Mouse (Mus musculus) forebrain, embryonic 10.5 days (tissue): Measurements from ENCODE around the gene Mrnip. TPM values are rescaled to one million over a fixed set of nuclear protein-coding genes. Genes with fewer than 3 reads are reported as not detected.
A peak's percentile ranks its signal among the peaks of the same experiment; 100 is the strongest.

Experiments
- DNase-seq: peaks from one replicate; pipeline ENCODE4 v3.0.0-alpha.2; 2017; ENCODE audit warnings: low spot score; ENCODE audit errors: extremely low spot score
- H3K27ac ChIP-seq: fragments of 300-500 bp; sonication (generic); 2 replicates; pipeline ENCODE4 v1.5.1; 2016; ENCODE audit warnings: mild to moderate bottlenecking
- H3K27me3 ChIP-seq: fragments of 300-500 bp; sonication (generic); 2 replicates; pipeline ENCODE4 v1.6.1; 2016; ENCODE audit warnings: mild to moderate bottlenecking; ENCODE audit not compliant: poor library complexity, severe bottlenecking
- H3K36me3 ChIP-seq: fragments of 300-500 bp; sonication (generic); replicated peaks from 2 replicates; pipeline ENCODE4 v1.6.1; 2016; ENCODE audit warnings: mild to moderate bottlenecking, moderate library complexity
- H3K4me1 ChIP-seq: fragments of 300-500 bp; sonication (generic); 2 replicates; pipeline ENCODE4 v1.6.1; 2016
- H3K4me3 ChIP-seq: fragments of 300-500 bp; sonication (generic); 2 replicates; pipeline ENCODE4 v1.5.1; 2016; ENCODE audit warnings: mild to moderate bottlenecking, moderate library complexity
- H3K9me3 ChIP-seq: fragments of 300-500 bp; sonication (generic); 2 replicates; pipeline ENCODE4 v1.6.1; 2016; ENCODE audit warnings: mild to moderate bottlenecking, moderate library complexity
- WGBS: fragments of 180-500 bp; shearing (Covaris S2); methylation state at CpG from one replicate; pipeline ENCODE4 v1.1.7; 2016; 5-methylcytosine and 5-hydroxymethylcytosine counted together
- polyA plus RNA-seq: library from polyadenylated mRNA; unstranded; fragments of >200 nt; fragmentation: Nextera tagmentation; extraction: Ambion mirVana; gene quantifications from 2 replicates; pipeline ENCODE4 v1.2.1, GENCODE M21; 2016

Gene Mrnip
- polyA plus RNA-seq, 1 experiment from 2014 or later, result 25.9 TPM

DNA sequence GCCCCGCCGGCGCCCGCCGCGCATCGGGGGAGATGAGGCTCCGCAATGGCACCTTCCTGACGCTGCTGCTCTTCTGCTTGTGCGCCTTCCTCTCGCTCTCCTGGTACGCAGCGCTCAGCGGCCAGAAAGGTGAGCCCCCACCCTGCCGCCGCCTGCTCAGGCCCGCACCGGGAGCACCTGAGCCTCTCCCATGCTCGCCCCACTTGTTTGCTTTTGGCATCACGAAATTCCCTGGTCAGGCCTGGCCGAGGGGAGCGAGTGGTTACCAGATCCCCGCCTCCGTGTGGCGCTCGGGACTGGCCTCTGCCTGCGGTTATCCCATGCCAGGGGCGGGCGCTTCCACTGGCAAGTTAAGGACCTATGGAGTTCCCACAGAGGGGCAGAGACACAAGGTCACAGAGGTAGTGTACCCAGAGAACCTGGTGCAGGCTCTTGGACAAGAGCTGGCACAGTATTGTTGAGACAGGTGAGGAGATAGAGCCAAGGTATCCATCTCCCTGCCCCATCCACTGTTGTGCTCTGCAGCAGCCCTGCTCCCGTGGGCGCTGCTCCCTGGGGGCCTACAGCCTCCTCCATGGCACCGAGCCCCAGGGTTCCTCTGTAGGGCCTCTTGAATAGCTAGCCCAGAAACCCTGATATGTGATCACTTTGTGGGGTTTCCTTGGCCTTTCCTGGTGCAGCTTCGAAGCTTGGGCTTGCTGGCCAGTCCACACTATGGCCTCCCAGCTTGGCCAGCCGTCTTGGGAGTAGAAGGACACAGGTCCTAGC lies 51.6 kb downstream of the Mrnip start:
- H3K27ac ChIP-seq, result peak overlapping the region; percentile 93
- H3K9me3 ChIP-seq, result no peaks in the 10 kb centered on the region
- WGBS, result 4% methylated on average over 34 of the region's 34 CpGs
- H3K36me3 ChIP-seq, result peaks cover 2% of the 10 kb centered on the region; the same call in 1 of the 2 replicates
- peaks cover 62% of the 10 kb centered on the region for H3K27me3 ChIP-seq
- DNase-seq, result peak; percentile 55
- H3K4me1 ChIP-seq, result peaks cover 71% of the 10 kb centered on the region
- peak overlapping the region; percentile 91 for H3K4me3 ChIP-seq

GRCm38 (mm10) chr11:50226406-50226805 lies 52.2 kb downstream of the Mrnip start:
- H3K36me3 ChIP-seq, result peaks cover 6% of the 10 kb centered on the region; the same call in 1 of the 2 replicates
- H3K27me3 ChIP-seq, result peaks cover 66% of the 10 kb centered on the region
- 27% methylated on average over 2 of the region's 2 CpGs for WGBS
- peak overlapping the region; percentile 91 for H3K4me3 ChIP-seq
- no peak for DNase-seq
- peak overlapping the region; percentile 93 for H3K27ac ChIP-seq
- H3K9me3 ChIP-seq, result no peaks in the 10 kb centered on the region
- peaks cover 77% of the 10 kb centered on the region for H3K4me1 ChIP-seq

DNA sequence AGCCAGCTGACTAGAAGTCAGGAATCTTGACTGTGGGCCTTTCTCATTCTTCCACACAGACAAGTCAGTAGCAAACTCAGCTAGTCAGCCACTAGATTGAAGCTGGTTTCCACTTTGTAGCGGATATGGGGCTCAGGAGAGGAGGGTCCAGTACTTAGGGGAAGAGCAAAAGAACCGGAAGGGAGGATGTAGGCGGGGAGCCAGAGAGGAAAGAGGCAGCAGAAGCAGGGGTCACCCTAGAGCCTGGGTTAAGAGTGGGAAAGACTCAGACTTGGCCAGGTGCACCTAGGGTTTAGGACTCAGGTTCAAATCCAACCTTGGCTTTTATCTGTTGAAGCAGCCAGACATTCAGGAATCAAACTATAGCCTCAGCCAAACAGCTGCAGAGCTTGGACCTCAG lies 53.0 kb downstream of the Mrnip start:
- Histone ChIP-seq H3K27me3 (peaks cover 72% of the 10 kb centered on the region), H3K36me3 (peaks cover 14% of the 10 kb centered on the region), H3K4me3 (peak overlapping the region; percentile 91; the same call in 1 of the 2 replicates), H3K4me1 (peaks cover 81% of the 10 kb centered on the region), H3K27ac (no peak overlapping the region), H3K9me3 (no peaks in the 10 kb centered on the region)
- no peak for DNase-seq
- WGBS, result 79% methylated on average over 3 of the region's 3 CpGs

DNA sequence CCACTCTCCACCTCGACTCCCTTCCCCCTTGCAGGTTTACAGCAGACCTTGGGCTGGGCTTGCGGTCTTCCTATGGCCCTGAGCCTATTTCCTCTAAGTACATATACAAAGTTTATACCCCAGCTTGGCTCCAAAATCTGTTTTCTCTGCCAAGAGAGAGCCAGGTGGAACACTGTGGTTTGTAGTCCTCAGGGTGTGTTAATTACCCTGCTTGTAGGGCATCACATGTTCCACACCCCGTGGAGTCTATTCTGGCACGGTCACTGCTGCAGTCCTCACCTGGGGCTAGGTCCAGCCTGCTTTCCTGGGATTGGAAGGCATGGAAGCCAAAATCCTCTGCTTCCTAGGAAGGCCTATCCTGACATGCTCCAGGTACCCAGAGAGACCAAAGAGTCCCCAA lies 53.5 kb downstream of the Mrnip start:
- peaks cover 78% of the 10 kb centered on the region for H3K4me1 ChIP-seq
- 87% methylated on average over 4 of the region's 4 CpGs for WGBS
- H3K27me3 ChIP-seq, result peaks cover 68% of the 10 kb centered on the region
- H3K9me3 ChIP-seq, result no peaks in the 10 kb centered on the region
- no peak for DNase-seq
- H3K27ac ChIP-seq, result no peak overlapping the region
- H3K4me3 ChIP-seq, result no peak overlapping the region
- peaks cover 19% of the 10 kb centered on the region for H3K36me3 ChIP-seq

- H3K27ac ChIP-seq, result peak overlapping the region; percentile 57; the same call in 1 of the 2 replicates
- H3K36me3 ChIP-seq, result peaks cover 30% of the 10 kb centered on the region
- peaks cover 58% of the 10 kb centered on the region for H3K27me3 ChIP-seq
- 23% methylated on average over 3 of the region's 3 CpGs for WGBS
- no peak for DNase-seq
- H3K4me1 ChIP-seq, result peaks cover 74% of the 10 kb centered on the region
- 0 out of 2 replicates have a peak overlapping the region, but pooled peaks have one; percentile 9 for H3K4me3 ChIP-seq
- no peaks in the 10 kb centered on the region for H3K9me3 ChIP-seq
Observed at GRCm38 (mm10) chr11:50228772-50229171, 54.5 kb downstream of the Mrnip start.

- H3K9me3 ChIP-seq, result no peaks in the 10 kb centered on the region
- H3K4me3 ChIP-seq, result 0 out of 2 replicates have a peak overlapping the region, but pooled peaks have one; percentile 9
- H3K27me3 ChIP-seq, result peaks cover 57% of the 10 kb centered on the region
- 0 out of 2 replicates have a peak overlapping the region, but pooled peaks have one; percentile 57 for H3K27ac ChIP-seq
- peaks cover 68% of the 10 kb centered on the region for H3K4me1 ChIP-seq
- WGBS, result 47% methylated on average over 7 of the region's 7 CpGs
- H3K36me3 ChIP-seq, result peaks cover 36% of the 10 kb centered on the region
- DNase-seq, result no peak
Observed at GRCm38 (mm10) chr11:50229252-50229910, 55.1 kb downstream of the Mrnip start.

- Histone ChIP-seq H3K36me3 (peaks cover 43% of the 10 kb centered on the region), H3K4me1 (peaks cover 58% of the 10 kb centered on the region), H3K27me3 (peaks cover 68% of the 10 kb centered on the region), H3K9me3 (no peaks in the 10 kb centered on the region), H3K27ac (no peak overlapping the region), H3K4me3 (peak overlapping the region; percentile 48)
- no peak for DNase-seq
- 23% methylated on average over 45 of the region's 45 CpGs for WGBS
Observed at GRCm38 (mm10) chr11:50230481-50231304, 56.4 kb downstream of the Mrnip start.

- no peak for DNase-seq
- Histone ChIP-seq H3K9me3 (no peaks in the 10 kb centered on the region), H3K27ac (no peak overlapping the region), H3K27me3 (peaks cover 70% of the 10 kb centered on the region), H3K4me1 (peaks cover 58% of the 10 kb centered on the region), H3K4me3 (peak overlapping the region; percentile 48), H3K36me3 (peaks cover 43% of the 10 kb centered on the region)
- WGBS, result 19% methylated on average over 8 of the region's 8 CpGs
Observed at GRCm38 (mm10) chr11:50231411-50231810, 57.2 kb downstream of the Mrnip start.

DNA sequence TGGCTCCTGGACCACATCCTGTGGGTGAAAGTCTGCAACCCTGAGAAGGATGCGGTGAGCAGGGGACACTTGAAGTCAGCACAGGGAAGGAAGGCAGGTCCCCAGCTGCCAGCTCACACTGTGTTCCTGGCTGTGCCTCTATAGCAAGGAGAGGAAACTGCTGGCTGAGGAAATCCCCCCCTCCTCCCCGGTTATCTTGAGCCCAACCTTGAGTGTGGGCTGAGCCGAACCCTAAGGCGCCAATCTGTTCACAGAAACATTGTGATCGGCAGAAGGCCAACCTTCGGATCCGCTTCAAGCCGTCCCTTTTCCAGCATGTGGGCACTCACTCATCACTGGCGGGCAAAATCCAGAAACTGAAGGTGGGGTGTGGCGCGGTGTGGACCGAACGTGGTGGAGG lies 58.8 kb downstream of the Mrnip start:
- WGBS, result 92% methylated on average over 13 of the region's 13 CpGs
- H3K4me3 ChIP-seq, result no peak overlapping the region
- H3K4me1 ChIP-seq, result peaks cover 55% of the 10 kb centered on the region
- H3K27ac ChIP-seq, result no peak overlapping the region
- H3K36me3 ChIP-seq, result peaks cover 43% of the 10 kb centered on the region
- H3K9me3 ChIP-seq, result no peaks in the 10 kb centered on the region
- H3K27me3 ChIP-seq, result peaks cover 70% of the 10 kb centered on the region
- no peak for DNase-seq

- Histone ChIP-seq H3K27me3 (peaks cover 76% of the 10 kb centered on the region), H3K27ac (no peak overlapping the region), H3K36me3 (peaks cover 43% of the 10 kb centered on the region), H3K9me3 (no peaks in the 10 kb centered on the region), H3K4me1 (peaks cover 45% of the 10 kb centered on the region), H3K4me3 (no peak overlapping the region)
- DNase-seq, result no peak
- 83% methylated on average over 11 of the region's 11 CpGs for WGBS
Observed at GRCm38 (mm10) chr11:50233993-50234392, 59.7 kb downstream of the Mrnip start.

- no peak overlapping the region for H3K27ac ChIP-seq
- H3K9me3 ChIP-seq, result no peaks in the 10 kb centered on the region
- H3K4me3 ChIP-seq, result no peak overlapping the region
- H3K27me3 ChIP-seq, result peaks cover 76% of the 10 kb centered on the region
- peaks cover 43% of the 10 kb centered on the region for H3K36me3 ChIP-seq
- DNase-seq, result no peak
- 96% methylated on average over 25 of the region's 25 CpGs for WGBS
- H3K4me1 ChIP-seq, result peaks cover 39% of the 10 kb centered on the region
Observed at GRCm38 (mm10) chr11:50234606-50235005, 60.4 kb downstream of the Mrnip start.

GRCm38 (mm10) chr11:50236540-50236936 lies 62.3 kb downstream of the Mrnip start:
- Histone ChIP-seq H3K27me3 (peaks cover 61% of the 10 kb centered on the region), H3K4me1 (peaks cover 22% of the 10 kb centered on the region), H3K36me3 (peaks cover 36% of the 10 kb centered on the region), H3K9me3 (no peaks in the 10 kb centered on the region), H3K27ac (peak overlapping the region; percentile 72), H3K4me3 (peak overlapping the region; percentile 76)
- DNase-seq, result peak; percentile 80
- under 1% methylated on average over 27 of the region's 27 CpGs for WGBS
